Mouse (Mus musculus) stomach, embryonic 15.5 days (tissue): ENCODE measurements around the gene Pigv. TPM values are rescaled to one million over a fixed set of nuclear protein-coding genes. Genes with fewer than 3 reads are reported as not detected.
"Not testable (repeated sequence)": the region's sequence is repeated elsewhere in the genome, so short reads cannot be mapped to it uniquely, and the experiment has no call there.

Experiments
- ATAC-seq: fragments of 200-750 bp; cut with Nextera tagmentation; 2 replicates; pipeline ENCODE4 v1.8.0; 2017; ENCODE audit warnings: low read depth, moderate number of reproducible peaks, moderate TSS enrichment; ENCODE audit not compliant: insufficient read depth, low FRiP score
- H3K27ac ChIP-seq: fragments of 300-500 bp; sonication (generic); 2 replicates; pipeline ENCODE4 v1.5.1; 2015; ENCODE audit warnings: mild to moderate bottlenecking, inconsistent platforms
- H3K27me3 ChIP-seq: fragments of 300-500 bp; sonication (generic); replicated peaks from 2 replicates; pipeline ENCODE4 v1.6.1; 2015; ENCODE audit warnings: inconsistent platforms
- H3K36me3 ChIP-seq: fragments of 300-500 bp; sonication (generic); 2 replicates; pipeline ENCODE4 v1.6.1; 2015; ENCODE audit warnings: inconsistent platforms
- H3K4me1 ChIP-seq: fragments of 300-500 bp; sonication (generic); 2 replicates; pipeline ENCODE4 v1.6.1; 2015; ENCODE audit warnings: inconsistent platforms
- H3K4me2 ChIP-seq: fragments of 300-500 bp; sonication (generic); 2 replicates; pipeline ENCODE4 v1.6.1; 2015; ENCODE audit warnings: mild to moderate bottlenecking, inconsistent platforms
- H3K4me3 ChIP-seq: fragments of 300-500 bp; sonication (generic); replicated peaks from 2 replicates; pipeline ENCODE4 v1.5.1; 2015; ENCODE audit warnings: inconsistent platforms
- H3K9ac ChIP-seq: fragments of 300-500 bp; sonication (generic); 2 replicates; pipeline ENCODE4 v1.6.1; 2015; ENCODE audit warnings: inconsistent platforms
- H3K9me3 ChIP-seq: fragments of 300-500 bp; sonication (generic); 2 replicates; pipeline ENCODE4 v1.6.1; 2016; ENCODE audit warnings: inconsistent platforms
- WGBS: fragments of 180-500 bp; shearing (Covaris S2); methylation state at CpG from one replicate; pipeline ENCODE4 v1.1.7; 2015; 5-methylcytosine and 5-hydroxymethylcytosine counted together
- polyA plus RNA-seq: library from polyadenylated mRNA; unstranded; fragments of >200 nt; fragmentation: Nextera tagmentation; extraction: Ambion mirVana; gene quantifications from 2 replicates; pipeline ENCODE4 v1.2.1, GENCODE M21; 2015

Gene Pigv
- polyA plus RNA-seq, 1 experiment from 2014 or later, result 14.7 TPM

GRCm38 (mm10) chr4:133656997-133657396, 15.4 kb downstream of the Pigv start:
- 0 out of 2 replicates have a peak, but pooled peaks cover 2% of the 10 kb centered on the region for H3K36me3 ChIP-seq
- peaks cover 37% of the 10 kb centered on the region for H3K4me1 ChIP-seq
- ATAC-seq, result no peak
- H3K27me3 ChIP-seq, result no peaks in the 10 kb centered on the region
- WGBS, result 19% methylated on average over 4 of the region's 4 CpGs
- H3K9me3 ChIP-seq, result no peaks in the 10 kb centered on the region
- H3K27ac ChIP-seq, result no peak overlapping the region
- no peak overlapping the region for H3K9ac ChIP-seq
- H3K4me2 ChIP-seq, result no peak overlapping the region
- H3K4me3 ChIP-seq, result no peak overlapping the region

- Histone ChIP-seq H3K27ac (no peak overlapping the region), H3K9ac (no peak overlapping the region), H3K36me3 (no peaks in the 10 kb centered on the region), H3K4me3 (no peak overlapping the region), H3K4me1 (peaks cover 34% of the 10 kb centered on the region), H3K27me3 (no peaks in the 10 kb centered on the region), H3K9me3 (no peaks in the 10 kb centered on the region), H3K4me2 (no peak overlapping the region)
- 59% methylated on average over 4 of the region's 4 CpGs for WGBS
- no peak for ATAC-seq
Measured at GRCm38 (mm10) chr4:133656294-133656693, 16.2 kb downstream of the Pigv start.

GRCm38 (mm10) chr4:133654070-133654469, 18.4 kb downstream of the Pigv start:
- H3K4me1 ChIP-seq, result peaks cover 18% of the 10 kb centered on the region
- H3K4me2 ChIP-seq, H3K9me3 ChIP-seq, H3K4me3 ChIP-seq, H3K27me3 ChIP-seq, H3K9ac ChIP-seq, H3K36me3 ChIP-seq, H3K27ac ChIP-seq, ATAC-seq: not testable (repeated sequence)
- 92% methylated on average over 5 of the region's 5 CpGs for WGBS

- Histone ChIP-seq H3K4me1 (peaks cover 7% of the 10 kb centered on the region; the same call in 1 of the 2 replicates), H3K9ac (no peak overlapping the region), H3K36me3 (no peaks in the 10 kb centered on the region), H3K4me3 (no peak overlapping the region), H3K27ac (no peak overlapping the region), H3K4me2 (no peak overlapping the region), H3K9me3 (no peaks in the 10 kb centered on the region), H3K27me3 (no peaks in the 10 kb centered on the region)
- WGBS, result 78% methylated on average over 10 of the region's 10 CpGs
- no peak for ATAC-seq
Measured at GRCm38 (mm10) chr4:133652746-133653145, 19.7 kb downstream of the Pigv start.

GRCm38 (mm10) chr4:133651986-133652385, 20.5 kb downstream of the Pigv start:
- H3K4me1 ChIP-seq, result peaks cover 4% of the 10 kb centered on the region; the same call in 1 of the 2 replicates
- H3K27me3 ChIP-seq, result no peaks in the 10 kb centered on the region
- H3K4me2 ChIP-seq, result no peak overlapping the region
- H3K4me3 ChIP-seq, result no peak overlapping the region
- H3K9me3 ChIP-seq, result no peaks in the 10 kb centered on the region
- no peaks in the 10 kb centered on the region for H3K36me3 ChIP-seq
- H3K27ac ChIP-seq, result 0 out of 2 replicates have a peak overlapping the region, but pooled peaks have one; percentile 11
- no peak for ATAC-seq
- H3K9ac ChIP-seq, result no peak overlapping the region
- 43% methylated on average over 4 of the region's 4 CpGs for WGBS

GRCm38 (mm10) chr4:133651445-133651844, 21.0 kb downstream of the Pigv start:
- no peak overlapping the region for H3K4me2 ChIP-seq
- no peak overlapping the region for H3K9ac ChIP-seq
- 35% methylated on average over 10 of the region's 10 CpGs for WGBS
- H3K27me3 ChIP-seq, result no peaks in the 10 kb centered on the region
- H3K36me3 ChIP-seq, result no peaks in the 10 kb centered on the region
- peaks cover 4% of the 10 kb centered on the region; the same call in 1 of the 2 replicates for H3K4me1 ChIP-seq
- no peaks in the 10 kb centered on the region for H3K9me3 ChIP-seq
- no peak overlapping the region for H3K4me3 ChIP-seq
- H3K27ac ChIP-seq, result no peak overlapping the region
- no peak for ATAC-seq

- ATAC-seq, result no peak
- H3K36me3 ChIP-seq, result no peaks in the 10 kb centered on the region
- WGBS, result 34% methylated on average over 7 of the region's 7 CpGs
- H3K4me1 ChIP-seq, result peaks cover 4% of the 10 kb centered on the region; the same call in 1 of the 2 replicates
- no peaks in the 10 kb centered on the region for H3K9me3 ChIP-seq
- H3K4me3 ChIP-seq, result peak within 1 kb of the TSS; percentile 21
- H3K27ac ChIP-seq, result peak within 1 kb of the TSS; percentile 31; the same call in 1 of the 2 replicates
- H3K27me3 ChIP-seq, result no peaks in the 10 kb centered on the region
- peak within 1 kb of the TSS; percentile 37 for H3K4me2 ChIP-seq
- no peak within 1 kb of the TSS for H3K9ac ChIP-seq
Measured at GRCm38 (mm10) chr4:133649989-133650699, 22.3 kb downstream of the Pigv start, which contains the start of gene Zdhhc18. Gene Zdhhc18, minus strand, starts transcription at chr4:133650154.

- Histone ChIP-seq H3K4me3 (peak overlapping the region; percentile 21), H3K4me2 (peak overlapping the region; percentile 37; the same call in 1 of the 2 replicates), H3K27ac (0 out of 2 replicates have a peak overlapping the region, but pooled peaks have one; percentile 31)
- H3K9me3 ChIP-seq, H3K4me1 ChIP-seq, H3K36me3 ChIP-seq, H3K27me3 ChIP-seq, H3K9ac ChIP-seq, ATAC-seq: not testable (repeated sequence)
- WGBS, result 81% methylated on average over 5 of the region's 5 CpGs
Measured at GRCm38 (mm10) chr4:133649464-133649863, 23.0 kb downstream of the Pigv start.

GRCm38 (mm10) chr4:133645680-133646079, 26.8 kb downstream of the Pigv start:
- Histone ChIP-seq H3K9me3 (no peaks in the 10 kb centered on the region), H3K4me1 (no peaks in the 10 kb centered on the region), H3K27me3 (no peaks in the 10 kb centered on the region), H3K27ac (no peak overlapping the region), H3K4me2 (0 out of 2 replicates have a peak overlapping the region, but pooled peaks have one; percentile 6), H3K4me3 (no peak overlapping the region), H3K9ac (no peak overlapping the region), H3K36me3 (no peaks in the 10 kb centered on the region)
- ATAC-seq, result no peak
- WGBS, result 41% methylated on average over 21 of the region's 21 CpGs

GRCm38 (mm10) chr4:133645195-133645594, 27.3 kb downstream of the Pigv start:
- WGBS, result 84% methylated on average over 3 of the region's 3 CpGs
- no peaks in the 10 kb centered on the region for H3K9me3 ChIP-seq
- no peak for ATAC-seq
- no peaks in the 10 kb centered on the region for H3K27me3 ChIP-seq
- no peak overlapping the region for H3K9ac ChIP-seq
- no peaks in the 10 kb centered on the region for H3K36me3 ChIP-seq
- no peak overlapping the region for H3K27ac ChIP-seq
- no peak overlapping the region for H3K4me3 ChIP-seq
- no peak overlapping the region for H3K4me2 ChIP-seq
- no peaks in the 10 kb centered on the region for H3K4me1 ChIP-seq

GRCm38 (mm10) chr4:133634043-133634410, 38.4 kb downstream of the Pigv start:
- WGBS, result 77% methylated on average over 5 of the region's 5 CpGs
- no peaks in the 10 kb centered on the region for H3K9me3 ChIP-seq
- no peaks in the 10 kb centered on the region for H3K36me3 ChIP-seq
- H3K27ac ChIP-seq, result no peak overlapping the region
- H3K4me2 ChIP-seq, result no peak overlapping the region; the same call in 1 of the 2 replicates
- H3K4me1 ChIP-seq, result peaks cover 21% of the 10 kb centered on the region
- no peaks in the 10 kb centered on the region for H3K27me3 ChIP-seq
- ATAC-seq, result no peak
- H3K9ac ChIP-seq, result no peak overlapping the region
- 0 out of 2 replicates have a peak overlapping the region, but pooled peaks have one; percentile 57 for H3K4me3 ChIP-seq

GRCm38 (mm10) chr4:133633332-133634042, 39.0 kb downstream of the Pigv start:
- peak overlapping the region; percentile 96 for H3K4me2 ChIP-seq
- peak overlapping the region; percentile 57 for H3K4me3 ChIP-seq
- peak overlapping the region; percentile 65; the same call in 1 of the 2 replicates for H3K27ac ChIP-seq
- H3K9ac ChIP-seq, result peak overlapping the region; percentile 85
- no peaks in the 10 kb centered on the region for H3K9me3 ChIP-seq
- H3K27me3 ChIP-seq, result no peaks in the 10 kb centered on the region
- peaks cover 21% of the 10 kb centered on the region for H3K4me1 ChIP-seq
- WGBS, result 14% methylated on average over 24 of the region's 47 CpGs
- peak; percentile 89 for ATAC-seq
- H3K36me3 ChIP-seq, result no peaks in the 10 kb centered on the region
